Mouse (Mus musculus) layer of hippocampus, adult 8-10 months (tissue): ENCODE data around the gene As3mt. TPM values are rescaled to one million over a fixed set of nuclear protein-coding genes. Genes with fewer than 3 reads are reported as not detected.
"Not testable (repeated sequence)": the region's sequence is repeated elsewhere in the genome, so short reads cannot be mapped to it uniquely, and the experiment has no call there.

Experiments used
- DNase-seq, 2 experiments: peaks; one replicate each; pipeline ENCODE4 v3.0.0; 2022; ENCODE audit warnings: low spot score in 2 of 2
- total RNA-seq, 4 experiments: library from RNA; stranded (reverse); gene quantifications; 2 replicates each; pipeline ENCODE4 v1.2.4; 2022

Gene As3mt
- total RNA-seq, 4 experiments from 2014 or later: 25.3 to 33.0 (median 29.8) TPM

DNA sequence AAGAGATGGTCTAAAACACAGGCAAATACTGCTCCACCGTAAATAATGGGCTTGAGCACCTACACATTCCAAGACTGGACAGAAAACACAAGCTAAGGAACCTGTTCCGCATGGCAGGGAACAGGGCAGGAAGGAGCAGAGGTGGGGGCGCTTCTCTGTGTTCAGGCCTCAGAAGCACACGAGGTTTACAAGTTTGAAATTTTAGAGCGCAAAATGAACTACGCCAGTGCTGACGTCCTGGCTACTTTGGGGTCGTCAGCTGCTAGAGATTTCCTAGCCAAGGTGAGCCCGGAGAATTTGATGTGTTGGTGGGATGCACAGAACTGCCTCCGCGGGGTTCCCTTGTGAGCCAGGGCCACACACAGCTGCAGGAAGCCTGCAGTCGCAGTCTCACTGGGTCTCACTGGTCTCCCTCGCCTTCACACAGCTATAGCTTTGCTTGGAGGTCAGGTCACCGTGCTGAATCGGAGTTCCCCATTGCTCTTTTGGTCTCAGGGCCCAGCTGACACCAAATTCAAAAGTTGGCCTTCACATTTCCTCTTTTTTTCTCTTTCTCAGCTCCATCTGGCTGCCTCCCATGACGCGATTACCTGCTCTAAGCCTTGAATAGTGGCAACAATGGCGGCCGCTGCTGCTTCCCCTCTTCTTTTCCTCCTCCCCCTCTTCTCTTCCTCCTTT lies 9.3 kb upstream of the As3mt start:
- no peak for DNase-seq

DNA sequence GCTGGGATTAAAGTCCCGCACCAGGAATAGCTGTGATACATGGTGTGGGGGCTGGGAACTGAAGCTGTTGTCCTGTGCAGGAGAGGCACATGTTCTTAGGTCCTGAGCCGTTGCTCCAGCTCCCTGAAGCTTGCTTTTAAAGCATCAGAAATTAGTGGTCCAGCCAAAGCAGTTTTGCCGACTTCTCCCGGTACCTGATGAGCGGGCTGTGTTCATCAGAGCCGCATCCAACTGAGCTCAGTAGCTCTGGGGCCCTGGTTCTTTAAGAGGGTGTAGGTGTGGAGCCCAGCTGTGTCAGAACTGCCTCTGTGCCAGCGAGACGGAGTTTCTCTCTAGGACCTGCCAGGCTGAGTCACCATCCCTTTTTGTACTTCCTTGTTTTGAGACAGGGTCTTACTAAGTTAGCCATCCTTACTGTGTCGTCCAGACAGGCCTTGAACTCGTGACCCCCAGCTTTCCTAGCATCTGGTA lies 8.2 kb upstream of the As3mt start:
- DNase-seq: peak in 1 of 2 experiments; percentile 7

DNA sequence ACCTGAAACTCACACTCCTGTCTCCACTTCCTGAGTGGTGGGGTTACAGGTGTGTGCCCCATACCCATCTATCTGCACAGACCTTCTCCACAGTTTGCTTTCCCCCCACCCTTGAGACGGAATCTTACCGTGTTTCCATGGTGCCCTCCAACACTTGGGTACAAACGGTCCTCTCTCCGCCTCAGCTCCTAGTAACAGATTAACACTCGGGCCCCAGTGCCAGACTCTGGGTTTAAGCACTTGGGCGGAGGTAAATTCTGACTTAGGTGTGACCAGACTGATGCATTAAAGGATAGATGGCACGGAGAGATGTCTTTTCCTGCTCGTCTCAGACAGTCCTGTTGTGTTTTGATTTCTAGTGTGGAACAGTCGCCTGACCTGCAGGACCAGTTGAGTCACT lies 6.1 kb upstream of the As3mt start:
- no peak for DNase-seq

DNA sequence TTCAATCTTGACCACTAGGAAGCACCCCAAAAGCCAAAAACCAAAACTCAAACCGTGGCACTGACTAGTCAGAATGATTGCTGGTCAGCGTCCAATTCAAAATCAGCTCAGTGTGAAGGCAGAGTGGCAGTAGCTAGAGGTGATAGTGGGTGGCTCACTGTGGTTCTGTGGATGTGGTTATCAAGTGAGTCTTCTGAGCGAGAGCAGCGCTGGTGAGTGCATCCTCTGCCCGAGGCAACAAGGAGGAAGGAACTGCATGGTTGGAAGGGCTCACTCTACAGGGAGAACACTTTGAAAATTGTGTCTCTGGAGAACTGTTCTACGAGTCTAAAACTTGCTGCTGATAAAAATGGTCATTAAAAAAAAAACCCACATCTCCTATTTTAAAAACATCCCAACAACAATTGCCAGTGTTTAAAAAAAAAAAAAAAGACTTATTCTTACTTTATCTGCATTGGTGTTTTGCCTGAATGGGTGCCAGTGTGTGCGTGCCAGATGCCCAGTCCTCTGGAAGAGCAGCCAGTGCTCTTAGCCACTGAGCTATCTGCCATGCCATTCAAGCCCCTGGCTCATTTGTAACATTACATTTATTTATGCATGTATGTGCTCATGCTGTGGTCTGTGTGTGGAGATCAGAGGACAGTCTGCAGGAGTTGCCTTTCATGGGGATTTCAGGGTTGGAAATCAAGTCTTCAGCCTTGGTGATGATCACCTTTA lies 1.3 kb upstream of the As3mt start:
- no peak for DNase-seq

DNA sequence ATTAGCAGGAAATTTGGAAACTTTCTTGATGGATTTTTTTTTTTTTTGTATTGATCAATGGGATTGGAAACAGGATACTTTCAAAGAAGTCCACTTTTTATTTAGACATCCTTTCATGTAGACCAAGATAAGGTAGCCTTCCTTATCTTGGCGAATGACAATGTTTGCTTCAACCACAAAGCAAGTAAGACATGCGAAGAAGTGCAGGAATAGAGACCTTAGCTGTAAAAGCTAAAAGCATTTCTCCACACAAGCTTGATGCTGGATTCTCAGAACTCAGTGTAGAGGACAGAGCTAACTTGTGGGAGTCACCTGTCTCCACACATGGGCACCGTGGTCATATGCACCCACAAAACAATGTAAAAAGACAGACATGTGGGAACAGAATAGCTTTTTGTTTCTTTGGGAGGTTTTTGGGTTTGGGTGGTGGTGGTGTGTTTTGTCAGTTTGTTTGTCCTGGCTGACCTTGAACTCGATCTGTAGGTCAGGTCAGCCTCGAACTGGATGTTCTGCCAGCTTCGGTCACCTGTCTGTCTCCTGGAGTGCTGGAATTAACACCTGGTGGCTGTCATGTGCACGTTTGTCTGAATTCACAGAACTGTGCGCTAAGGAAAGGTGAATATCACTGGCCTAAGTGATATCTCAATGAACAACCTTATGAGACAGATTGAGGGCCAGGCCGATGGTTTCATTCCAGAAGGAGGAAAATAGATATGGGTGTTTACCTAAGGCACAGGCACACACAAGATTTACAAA lies 540 bp upstream of the As3mt start:
- no peak for DNase-seq

DNA sequence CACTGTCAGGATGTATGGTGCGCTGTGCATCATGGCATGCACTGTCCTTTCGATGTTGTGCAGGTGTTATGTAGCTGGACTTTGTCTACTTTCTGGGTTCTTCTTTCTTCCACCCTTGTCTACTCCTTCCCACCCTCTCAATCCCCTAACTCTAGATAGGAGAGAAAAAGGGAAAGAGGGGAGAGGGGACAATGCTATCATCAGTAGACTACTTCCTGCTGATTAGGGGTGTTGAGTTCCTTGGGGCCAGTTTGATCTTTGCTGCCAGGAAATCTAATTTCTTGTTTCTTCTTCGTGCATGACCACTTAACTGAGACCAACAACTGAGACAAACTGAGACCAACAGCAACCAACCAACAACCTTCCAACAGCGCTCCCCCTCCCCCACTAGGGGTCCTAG lies 3.4 kb downstream of the As3mt start:
- DNase-seq: no peak

DNA sequence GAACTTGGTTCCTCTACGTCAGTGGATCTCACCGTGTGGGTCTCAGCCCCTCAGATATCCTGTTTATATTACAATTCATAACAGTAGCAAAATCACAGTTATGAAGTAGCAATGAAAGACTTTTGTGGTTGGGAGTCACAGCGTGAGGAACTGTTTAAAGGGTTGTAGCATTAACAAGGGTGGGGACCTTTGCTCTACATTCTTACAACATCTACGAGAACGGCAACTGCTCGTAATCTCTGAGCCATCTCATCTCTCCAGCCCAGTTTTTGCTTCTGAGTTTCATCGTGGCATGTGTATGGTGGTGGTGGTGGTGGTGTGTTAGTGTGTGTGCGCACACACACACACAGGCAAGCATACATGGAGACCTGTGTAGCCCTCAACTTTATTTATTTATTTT lies 7.0 kb downstream of the As3mt start:
- DNase-seq: no peak

DNA sequence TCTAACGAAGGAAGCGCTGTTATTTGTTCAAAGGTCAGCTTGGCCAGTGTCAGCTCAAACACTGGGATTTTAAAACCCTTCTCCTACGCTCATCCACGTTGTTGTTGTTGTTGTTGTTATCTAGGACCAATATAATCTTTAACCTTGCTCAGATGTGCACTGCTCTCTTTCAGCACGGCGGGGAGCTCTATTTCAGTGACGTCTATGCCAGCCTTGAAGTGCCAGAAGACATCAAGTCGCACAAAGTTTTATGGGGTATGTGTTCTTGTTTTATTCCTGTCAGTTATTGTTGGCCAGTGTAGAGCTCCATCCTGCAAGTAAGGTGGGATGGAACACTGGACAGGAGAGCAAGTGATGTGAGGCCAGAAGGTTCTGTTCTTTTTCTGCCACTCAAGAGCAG lies 7.8 kb downstream of the As3mt start:
- no peak for DNase-seq

DNA sequence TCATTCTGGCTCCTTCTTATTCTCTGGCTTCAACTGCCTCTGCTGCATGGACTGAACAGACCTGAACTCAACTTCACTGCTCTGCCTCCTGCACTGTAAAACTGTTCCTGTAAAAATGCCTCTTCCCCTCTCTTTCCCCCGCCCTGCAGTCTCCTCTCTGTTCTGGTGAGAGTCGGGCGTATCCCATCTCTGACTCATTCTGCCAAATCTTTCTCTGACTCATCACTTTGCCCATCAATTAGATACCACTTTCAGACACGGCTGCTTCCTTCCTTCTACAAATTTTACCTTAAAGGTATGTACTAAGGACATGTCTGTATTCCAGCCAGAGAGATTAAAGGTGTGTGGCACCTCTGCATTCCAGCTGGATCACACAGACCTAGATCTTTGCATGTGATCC lies 10.9 kb downstream of the As3mt start:
- DNase-seq: no peak

DNA sequence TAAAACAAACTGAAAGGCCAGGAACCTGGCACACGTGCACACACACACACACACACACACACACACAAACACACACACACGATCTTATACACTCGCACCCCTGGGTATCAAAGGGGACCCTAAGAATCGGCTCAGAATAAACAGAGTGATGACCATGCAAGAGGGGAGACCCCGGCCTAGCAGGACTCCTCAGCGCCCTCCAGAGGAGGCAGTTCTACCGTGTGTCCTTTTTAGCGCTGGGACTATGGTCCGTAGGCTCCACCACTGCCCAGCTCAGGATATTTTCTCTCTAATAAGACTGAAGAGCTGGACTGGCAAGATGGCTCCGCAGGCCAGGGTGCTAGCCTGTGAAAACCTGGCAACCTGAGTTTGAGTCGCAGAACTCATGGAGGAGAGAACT lies 17.2 kb downstream of the As3mt start:
- DNase-seq: no peak

DNA sequence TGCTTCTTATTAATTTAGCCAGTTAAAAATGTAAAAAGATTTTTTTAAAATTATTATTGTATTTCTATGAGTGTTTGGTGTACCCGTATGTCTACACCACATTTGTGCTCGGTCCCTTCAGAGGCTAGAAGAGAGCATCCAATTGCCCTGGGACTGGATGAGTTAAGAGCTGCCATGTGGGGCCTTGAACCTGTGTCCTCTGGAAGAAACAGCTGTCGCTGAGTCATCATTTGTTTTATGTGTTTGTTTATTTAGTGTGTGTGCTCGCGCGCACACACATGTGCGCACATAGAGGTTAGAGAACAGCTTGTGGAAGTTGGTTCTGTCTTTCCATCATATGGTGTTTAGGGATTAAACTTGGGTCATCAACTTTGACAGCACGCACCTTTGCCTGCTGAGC lies 18.9 kb downstream of the As3mt start:
- no peak for DNase-seq

DNA sequence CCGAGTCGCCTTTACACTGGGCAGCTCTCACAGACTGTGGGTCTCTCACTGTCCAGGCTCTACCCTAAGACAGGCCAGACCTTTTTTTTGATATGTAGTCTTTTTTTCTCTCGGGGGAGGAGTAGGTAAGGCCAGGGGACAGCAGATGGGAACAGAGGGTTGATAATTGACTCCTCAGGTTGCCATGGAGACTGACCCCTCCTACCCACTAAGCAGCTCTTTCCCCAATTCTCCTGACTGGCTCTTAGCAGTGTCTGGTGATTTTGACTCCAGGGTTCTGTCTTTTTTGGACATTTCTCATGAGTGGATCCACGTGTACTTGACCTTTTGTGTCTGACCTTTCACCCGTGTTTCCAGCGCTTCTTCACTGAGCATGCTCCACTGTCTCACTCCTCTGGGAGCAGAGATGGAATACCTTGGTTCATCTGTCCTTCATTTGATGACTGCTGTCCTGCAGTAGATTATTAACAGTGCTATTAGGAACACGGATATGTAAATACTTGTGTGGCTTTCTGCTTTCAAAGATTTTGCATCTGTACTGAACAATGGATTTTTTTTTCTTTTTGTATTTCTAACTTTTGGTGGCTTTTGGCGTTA lies 20.0 kb downstream of the As3mt start:
- DNase-seq: peak; percentile 17 to 22

DNA sequence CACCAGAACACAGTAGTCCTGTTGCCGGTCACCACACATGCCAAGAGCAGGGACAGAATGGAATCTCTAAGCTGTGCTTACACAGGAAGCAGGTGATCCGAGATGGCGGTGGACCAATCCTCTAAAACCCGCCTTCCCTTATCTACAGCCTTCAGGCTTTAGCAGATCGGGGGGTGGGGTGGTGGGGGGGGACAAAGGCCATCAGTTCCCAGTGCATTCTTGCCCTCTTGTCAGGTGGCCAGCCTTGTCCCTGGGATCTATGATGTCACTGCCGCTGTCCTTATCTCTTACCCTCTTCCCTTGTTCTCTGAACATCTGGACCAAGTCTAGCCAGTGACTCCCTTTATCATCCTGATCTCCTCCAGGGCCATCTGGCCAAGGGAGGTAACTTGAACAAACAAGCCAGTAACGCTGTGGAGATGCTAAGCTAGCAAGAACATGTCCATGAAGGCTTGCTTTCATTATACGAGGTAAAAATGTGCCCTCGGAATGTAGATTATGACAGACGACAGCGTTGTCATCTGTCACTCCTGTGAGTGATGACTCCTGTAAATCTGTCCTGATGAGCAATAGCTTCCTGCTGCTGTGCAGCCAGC lies 20.8 kb downstream of the As3mt start:
- DNase-seq: no peak

DNA sequence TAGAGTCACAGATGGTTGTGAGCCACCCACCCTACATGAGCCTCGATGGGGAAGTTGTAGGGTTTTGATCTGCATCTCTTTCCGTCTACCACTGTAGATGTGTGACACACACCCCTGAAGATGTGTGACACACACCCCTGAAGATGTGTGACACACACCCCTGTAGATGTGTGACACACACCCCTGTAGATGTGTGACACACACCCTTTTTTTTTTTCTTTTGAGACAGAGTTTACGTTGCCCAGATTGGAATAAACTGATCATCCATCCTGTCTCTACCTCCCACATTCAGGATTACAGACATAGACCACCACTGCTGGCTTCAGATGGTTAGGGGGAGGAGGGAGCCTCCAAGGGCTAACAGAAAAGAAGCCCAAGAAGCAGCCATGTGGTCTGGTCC lies 21.7 kb downstream of the As3mt start:
- DNase-seq: no peak

DNA sequence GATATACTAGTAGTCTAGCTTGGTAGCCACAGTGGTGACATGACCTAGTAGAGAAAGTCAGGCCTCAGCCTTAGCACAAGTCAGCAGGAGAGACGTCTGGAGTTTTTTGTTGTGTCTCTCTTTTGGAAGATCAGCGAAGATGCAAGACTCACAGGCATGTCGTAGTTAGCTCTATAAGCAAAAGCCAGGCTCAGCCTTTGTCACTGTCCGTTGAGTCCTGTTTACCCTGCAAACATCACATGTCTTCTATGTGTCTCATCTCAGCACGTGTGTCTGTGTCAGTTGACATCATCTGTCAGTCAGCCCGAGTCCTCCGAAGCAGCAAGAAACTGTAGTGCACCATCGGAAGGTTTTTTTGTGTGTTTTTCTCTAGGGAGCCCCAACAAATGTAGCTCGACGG lies 24.1 kb downstream of the As3mt start:
- DNase-seq: no peak

DNA sequence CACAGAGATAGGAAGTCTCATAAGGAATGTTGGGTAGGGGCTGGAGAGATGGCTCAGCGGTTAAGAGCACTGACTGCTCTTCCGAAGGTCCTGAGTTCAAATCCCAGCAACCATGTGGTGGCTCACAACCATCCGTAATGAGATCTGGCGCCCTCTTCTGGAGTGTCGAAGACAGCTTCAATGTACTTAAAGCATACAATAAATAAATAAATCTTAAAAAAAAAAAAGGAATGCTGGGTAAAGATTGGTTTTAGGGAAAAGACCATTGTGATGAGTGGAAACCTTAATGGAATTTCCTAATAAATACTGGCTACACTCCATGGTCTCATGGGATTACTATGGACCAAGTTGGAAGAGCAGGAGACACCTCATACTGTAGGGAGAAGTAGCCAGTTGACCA lies 25.4 kb downstream of the As3mt start:
- not testable (repeated sequence) for DNase-seq

DNA sequence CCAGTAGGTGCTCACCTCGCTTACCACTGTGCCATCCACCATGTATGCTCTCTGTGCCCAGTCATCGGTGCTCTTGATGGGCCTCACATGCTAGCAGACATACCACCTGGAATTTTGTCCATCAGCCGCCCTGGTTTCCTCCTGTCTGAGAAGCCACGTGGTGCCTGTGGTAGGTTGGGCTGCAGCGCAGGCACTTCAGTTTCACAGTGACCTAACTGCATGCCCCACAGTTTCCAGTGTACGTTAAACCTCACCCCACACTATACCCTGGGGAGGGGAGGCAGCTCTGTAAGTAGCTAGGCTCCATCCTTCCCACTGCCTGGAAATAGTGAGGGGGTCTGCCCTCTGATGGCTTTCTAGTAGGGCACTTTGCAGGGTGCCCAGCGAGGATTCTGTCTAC lies 26.4 kb downstream of the As3mt start:
- no peak for DNase-seq

DNA sequence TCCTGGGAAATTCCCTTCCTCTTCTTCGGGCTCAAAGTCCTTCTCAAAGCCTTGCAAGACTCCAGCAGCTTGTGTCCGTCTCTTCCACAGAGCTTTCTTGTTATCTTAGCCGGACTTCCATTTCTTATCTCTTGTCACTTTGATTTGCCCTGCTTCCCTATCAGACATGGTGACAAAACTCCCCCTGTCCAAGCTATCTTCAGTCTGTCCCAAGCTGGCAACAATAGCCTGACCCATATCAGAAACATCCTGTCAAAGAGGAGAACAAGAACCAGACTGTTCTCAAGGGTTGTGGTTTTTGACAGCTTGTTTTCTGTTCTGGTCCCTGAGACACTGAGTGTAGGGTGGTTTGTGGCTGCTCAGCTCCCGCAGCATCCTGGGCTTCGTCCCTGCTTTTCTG lies 28.0 kb downstream of the As3mt start:
- DNase-seq: no peak

DNA sequence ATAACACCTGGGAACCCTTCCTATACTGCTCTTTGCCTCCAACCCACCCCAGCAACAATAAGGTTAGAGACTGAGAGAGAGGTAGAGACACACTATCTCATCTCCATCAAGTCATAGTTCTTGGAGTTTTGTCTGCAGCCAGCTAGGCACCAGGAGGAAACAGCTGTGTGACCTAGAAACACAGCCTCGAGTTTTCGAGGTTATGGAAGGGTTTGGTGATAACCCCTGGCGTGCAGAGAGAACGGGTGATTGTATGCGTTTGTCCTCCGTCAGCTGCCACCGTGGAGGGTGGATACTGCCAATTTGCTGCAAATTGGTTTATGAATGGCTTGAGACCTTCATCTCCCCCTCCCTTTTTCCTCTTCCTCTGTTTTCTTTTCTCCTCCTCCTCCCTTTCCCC lies 29.8 kb downstream of the As3mt start:
- DNase-seq: no peak

DNA sequence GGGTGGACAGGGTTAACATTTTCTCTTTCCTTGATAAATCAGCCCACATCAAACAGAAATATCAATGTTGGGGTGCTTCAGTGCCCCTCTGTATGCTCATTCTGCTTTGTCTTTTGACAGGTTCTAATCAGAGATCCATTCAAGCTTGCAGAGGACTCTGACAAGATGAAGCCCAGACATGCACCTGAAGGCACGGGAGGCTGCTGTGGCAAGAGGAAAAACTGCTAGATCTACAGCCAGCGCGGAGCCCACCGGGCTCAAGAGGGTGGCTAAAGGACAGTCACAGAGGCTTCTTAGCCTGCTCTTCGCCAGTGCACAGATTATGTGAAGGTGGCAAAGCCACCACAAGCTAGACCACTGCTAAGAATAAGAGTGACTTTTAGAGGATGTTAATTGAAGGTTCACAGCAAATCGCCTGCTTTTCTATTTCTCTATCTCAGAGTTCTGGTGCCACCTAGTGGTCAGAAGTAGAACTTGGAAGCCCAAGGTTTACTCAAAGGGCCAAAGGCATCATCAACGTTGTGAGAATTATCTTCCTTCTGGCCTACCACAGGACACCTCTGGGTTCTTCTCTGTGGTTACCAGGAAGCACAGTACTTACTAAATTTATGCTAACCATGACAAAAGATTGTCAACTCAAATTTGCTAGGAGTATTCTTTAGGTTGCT lies 33.2 kb downstream of the As3mt start:
- DNase-seq: peak; percentile 50 to 74

DNA sequence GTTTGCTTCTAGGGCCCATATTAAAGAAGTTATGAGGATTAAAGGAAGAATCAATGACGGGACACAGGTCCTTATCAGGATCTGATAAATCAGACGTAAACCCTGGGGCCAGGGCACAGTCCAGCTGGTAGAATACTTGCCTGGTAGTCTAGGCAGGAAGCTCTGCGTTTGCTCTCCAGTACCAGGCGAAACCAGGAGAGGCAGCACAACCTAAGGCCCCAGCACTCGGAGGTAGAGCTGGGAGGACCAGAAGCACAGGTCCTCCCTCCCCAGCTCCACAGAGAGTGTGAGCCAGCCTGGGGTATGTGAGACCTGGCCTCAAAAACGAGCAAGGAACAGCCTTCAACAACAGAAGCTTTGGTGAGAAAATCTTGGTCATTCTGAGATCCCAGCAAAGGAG lies 34.3 kb downstream of the As3mt start:
- no peak for DNase-seq
